Mouse (Mus musculus) cerebellum, adult 18-20 months (tissue): ENCODE data around the gene Crhr1.
"Not testable (repeated sequence)": the region's sequence is repeated elsewhere in the genome, so short reads cannot be mapped to it uniquely, and the experiment has no call there.

ENCODE experiments used
- DNase-seq, 2 experiments: peaks; one replicate each; pipeline ENCODE4 v3.0.0; 2021

Crhr1 gene

DNA sequence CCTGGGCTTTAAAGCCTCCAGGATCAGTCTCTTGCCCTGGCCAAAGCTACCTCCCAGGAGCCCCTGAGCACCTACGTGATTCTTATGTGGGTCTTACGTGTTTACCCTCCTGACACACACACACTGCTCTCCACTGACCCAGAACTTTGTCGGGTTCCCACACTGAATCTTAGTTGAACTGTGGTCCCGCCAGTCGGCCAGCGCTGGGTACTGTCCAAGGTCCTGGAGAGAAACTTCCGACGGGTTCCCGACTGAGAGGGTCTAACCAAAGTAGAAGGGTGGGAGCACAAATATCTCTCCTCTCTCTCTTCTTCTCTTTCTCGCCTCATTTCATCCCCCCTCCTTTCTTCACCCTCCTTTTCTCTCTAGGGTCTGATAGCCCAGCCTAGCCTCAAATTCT, 65.2 kb downstream of the Crhr1 start:
- no peak for DNase-seq

DNA sequence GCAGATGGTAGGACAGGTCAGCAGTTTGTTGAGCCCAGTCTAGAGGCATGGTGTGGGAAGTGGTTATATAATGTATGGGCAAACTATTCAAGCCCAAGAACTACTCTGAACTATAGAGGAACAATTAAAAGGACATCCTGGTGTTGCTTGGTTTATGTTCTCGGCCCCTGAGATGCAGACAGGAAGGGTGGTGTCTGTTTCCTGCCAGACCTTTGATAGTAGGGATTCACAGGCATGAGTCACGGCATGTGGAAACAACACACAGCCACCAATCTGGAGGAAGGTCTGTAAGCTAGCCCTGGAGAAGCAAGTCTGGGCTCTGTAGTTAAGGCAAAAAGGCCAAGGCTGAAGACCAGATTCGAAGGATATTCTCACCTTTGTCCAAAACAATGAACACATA, 70.6 kb downstream of the Crhr1 start:
- no peak for DNase-seq

DNA sequence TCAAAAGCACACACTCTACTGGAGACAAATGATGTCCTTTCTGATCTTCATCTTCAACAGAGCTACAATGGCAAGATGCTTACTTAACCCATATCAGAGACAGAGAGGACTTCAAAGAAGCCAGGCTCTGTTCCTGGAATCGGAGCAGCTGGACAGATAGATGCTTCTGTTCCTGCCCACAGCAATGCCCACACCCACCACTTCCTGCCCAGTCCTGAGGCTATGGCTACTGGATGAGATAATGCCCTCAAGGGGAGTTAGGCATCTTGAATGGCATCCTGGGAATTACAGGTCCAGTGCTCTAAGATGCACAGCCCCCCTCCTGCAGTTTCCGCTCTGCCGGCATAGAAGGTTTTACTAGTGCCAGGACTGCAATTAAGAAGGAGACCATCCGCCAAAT, 73.9 kb downstream of the Crhr1 start:
- no peak for DNase-seq

DNA sequence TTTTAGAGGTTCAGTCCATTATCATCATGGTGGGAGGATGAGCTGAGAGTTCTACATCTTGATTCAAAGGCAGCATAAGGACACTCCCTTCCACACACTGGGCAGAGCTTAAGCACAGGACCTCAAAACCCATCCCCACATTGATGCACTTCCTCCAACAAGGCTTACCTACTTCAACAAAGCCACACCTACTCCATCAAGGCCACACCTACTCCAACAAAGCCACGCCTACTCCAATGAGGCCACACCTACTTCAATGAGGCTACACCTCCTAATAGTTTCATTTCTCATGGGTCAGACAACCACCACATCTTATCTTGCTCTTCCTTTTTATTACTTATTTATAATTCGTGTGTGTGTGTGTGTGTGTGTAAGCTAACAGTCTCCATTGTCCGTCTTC, 76.4 kb downstream of the Crhr1 start:
- no peak for DNase-seq

DNA sequence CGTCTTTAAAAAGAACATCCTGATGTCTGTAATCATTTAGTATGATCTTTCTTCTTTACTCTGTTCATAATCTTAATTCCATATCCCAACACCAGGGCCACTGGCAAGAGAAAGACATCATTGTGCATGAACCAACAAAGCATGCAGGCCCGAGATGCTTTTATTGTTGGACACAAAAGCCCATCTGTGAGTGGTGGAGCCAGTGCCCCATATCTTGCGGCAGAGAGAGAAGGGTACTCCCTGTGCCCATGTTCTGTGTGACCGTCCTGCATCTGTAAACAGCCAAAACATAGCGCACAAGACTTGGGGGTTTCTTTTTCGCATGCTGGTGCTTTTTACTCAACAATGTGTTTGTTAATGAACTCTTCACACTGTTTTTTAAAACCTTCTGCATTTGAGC, 78.6 kb downstream of the Crhr1 start:
- DNase-seq, result no peak

DNA sequence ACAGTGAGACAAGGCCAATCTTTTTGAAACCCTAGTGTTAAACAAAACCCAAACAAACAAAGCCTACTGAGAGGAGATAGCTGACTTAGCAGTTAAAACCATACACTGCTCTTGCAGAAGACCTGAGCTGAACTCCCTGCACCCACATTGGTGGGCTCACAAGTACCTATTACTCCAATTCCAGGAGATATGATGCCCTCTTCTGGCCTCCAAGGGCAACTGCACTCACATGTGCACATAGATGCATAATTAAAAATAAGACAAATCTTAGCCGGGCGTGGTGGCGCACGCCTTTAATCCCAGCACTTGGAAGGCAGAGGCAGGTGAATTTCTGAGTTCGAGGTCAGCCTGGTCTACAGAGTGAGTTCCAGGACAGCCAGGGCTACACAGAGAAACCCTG, 81.5 kb downstream of the Crhr1 start:
- not testable (repeated sequence) for DNase-seq

DNA sequence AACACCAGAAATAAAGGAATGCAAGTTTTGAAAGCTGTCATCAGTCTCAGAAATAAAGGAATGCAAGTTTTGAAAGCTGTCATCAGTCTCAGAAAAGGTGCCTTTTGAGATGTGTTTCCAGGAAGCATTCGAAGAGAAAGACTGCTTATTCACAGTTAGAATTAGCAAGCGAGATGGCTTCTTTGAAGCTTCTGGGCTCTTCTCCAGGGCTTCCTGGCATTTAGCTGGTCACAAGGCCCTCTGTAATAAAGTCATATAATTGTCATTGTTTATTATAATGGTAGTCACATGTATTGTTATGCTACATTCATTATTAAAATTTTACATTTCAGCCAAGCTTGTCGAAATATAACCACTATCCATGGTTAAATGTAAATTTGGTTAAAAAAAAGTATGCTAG, 85.4 kb downstream of the Crhr1 start:
- no peak for DNase-seq

DNA sequence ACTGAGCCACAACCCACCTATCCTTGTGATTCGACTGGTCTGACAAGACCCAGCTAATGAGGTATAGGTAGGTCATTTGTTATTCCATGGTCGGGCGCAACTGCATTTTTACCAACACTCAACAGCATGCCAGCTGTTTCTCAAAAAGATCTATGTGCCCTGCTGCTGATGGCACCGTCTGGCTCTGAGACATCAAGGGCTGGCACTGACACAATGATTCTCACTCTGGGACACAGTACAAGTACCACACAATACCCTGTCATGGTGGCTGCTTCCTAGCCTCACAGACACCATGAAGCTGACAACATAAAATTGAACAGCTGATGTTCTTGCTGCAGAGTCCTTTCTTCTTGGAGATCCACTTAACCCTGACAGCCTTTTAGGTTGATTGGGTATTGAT, 87.6 kb downstream of the Crhr1 start:
- DNase-seq, result no peak

DNA sequence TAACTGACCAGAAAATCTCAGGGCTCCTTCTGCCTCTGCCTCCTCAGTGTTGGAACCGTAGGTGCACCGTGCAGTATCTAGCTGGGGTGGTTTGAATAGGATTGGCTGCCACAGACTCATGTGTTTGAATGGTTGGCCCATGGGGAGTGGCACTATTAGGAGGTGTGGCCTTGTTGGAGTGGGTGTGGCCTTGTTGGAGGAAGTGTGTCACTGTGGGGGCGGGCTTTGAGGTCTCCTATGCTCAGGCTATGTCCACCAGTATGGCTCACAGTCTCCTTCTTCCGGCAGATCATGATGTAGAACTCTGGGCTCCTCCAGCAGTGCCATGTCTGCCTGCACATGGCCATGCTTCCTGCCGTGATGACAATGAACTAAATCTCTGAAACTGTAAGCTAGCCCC, 89.1 kb downstream of the Crhr1 start:
- DNase-seq, result no peak

DNA sequence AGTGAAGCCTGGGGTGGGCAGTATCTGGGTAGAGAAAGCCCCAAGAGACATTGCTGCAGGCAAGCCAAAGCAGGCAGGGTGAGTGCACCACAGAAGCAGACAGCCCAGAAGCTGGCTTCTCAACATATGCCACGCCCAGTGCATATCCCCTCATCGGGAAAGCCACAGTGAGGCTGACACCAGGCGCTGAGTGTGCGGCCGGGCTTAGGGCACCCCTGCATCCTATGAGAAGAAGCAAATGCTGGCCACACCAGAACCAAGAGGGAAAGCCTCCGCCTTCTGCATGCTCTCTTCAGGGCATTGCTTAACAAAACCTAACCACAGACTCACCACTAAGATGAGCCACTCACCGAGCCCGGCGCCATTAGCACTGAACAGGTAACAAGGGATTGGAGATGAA, 90.6 kb downstream of the Crhr1 start:
- no peak for DNase-seq
